Mouse (Mus musculus): ENCODE measurements around the gene Olfr671.

DNA sequence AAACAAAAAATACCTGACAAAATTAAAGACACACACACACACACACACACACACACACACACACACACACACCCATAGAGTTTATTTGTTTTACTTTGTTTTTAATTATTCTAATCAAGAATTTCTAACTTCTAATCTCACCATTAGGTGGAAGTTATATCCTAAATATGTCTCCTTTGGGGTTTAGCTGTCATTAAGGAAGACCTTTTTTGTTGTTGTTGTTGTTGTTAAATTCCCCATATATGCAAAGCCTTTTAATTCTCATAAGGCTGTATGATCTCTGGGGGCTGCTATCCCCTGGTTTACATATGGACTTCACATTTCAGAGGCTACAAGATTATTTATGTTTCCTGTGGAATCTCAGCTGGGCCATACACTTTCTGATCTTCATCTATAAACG, 45.0 kb downstream of the Olfr671 start, which contains the start of gene Olfr669:
- TF ChIP-seq EP300 (IDR thresholded peaks at IDR 0.05; ENCODE audit: low read length) (no peak), MYC (IDR thresholded peaks at IDR 0.05; ENCODE audit: low read depth, low read length) (no peak), PAX5 (IDR thresholded peaks at IDR 0.05; ENCODE audit: low read length) (no peak)
